Mouse (Mus musculus): ENCODE data around the gene Fen1.

GRCm38 (mm10) chr19:10219108-10219507 is 15.1 kb upstream of the Fen1 start:
- TF ChIP-seq CTCF (IDR thresholded peaks at IDR 0.05) = peak; percentile 80
- no peak for TF ChIP-seq EP300 (IDR thresholded peaks at IDR 0.05)
